Mouse (Mus musculus) lung, postnatal 0 days (tissue): ENCODE measurements around the gene Myo16. TPM values are rescaled to one million over a fixed set of nuclear protein-coding genes. Genes with fewer than 3 reads are reported as not detected.

Experiments used
- ATAC-seq: fragments of 200-750 bp; cut with Nextera tagmentation; 2 replicates; pipeline ENCODE4 v1.8.0; 2017; ENCODE audit warnings: moderate library complexity
- DNase-seq: peaks from one replicate; pipeline ENCODE4 v3.0.0-alpha.2; 2016; ENCODE audit warnings: low spot score
- H3K27ac ChIP-seq: fragments of 300-500 bp; sonication (generic); 2 replicates; pipeline ENCODE4 v1.5.1; 2014; ENCODE audit warnings: antibody characterized with exemption, mild to moderate bottlenecking, low read length, mixed read lengths
- H3K27me3 ChIP-seq: fragments of 300-500 bp; sonication (generic); replicated peaks from 2 replicates; pipeline ENCODE4 v1.6.1; 2014; ENCODE audit warnings: low read length, mixed read lengths; ENCODE audit not compliant: insufficient read depth
- H3K36me3 ChIP-seq: fragments of 300-500 bp; sonication (generic); 2 replicates; pipeline ENCODE4 v1.6.1; 2014; ENCODE audit warnings: low read length, mixed read lengths; ENCODE audit not compliant: insufficient read depth
- H3K4me1 ChIP-seq: fragments of 300-500 bp; sonication (generic); 2 replicates; pipeline ENCODE4 v1.6.1; 2014; ENCODE audit warnings: antibody characterized with exemption, low read depth, low read length, mixed read lengths; ENCODE audit not compliant: insufficient read depth
- H3K4me2 ChIP-seq: fragments of 300-500 bp; sonication (generic); replicated peaks from 2 replicates; pipeline ENCODE4 v1.6.1; 2014; ENCODE audit warnings: low read depth, mild to moderate bottlenecking, low read length, moderate library complexity, mixed read lengths
- H3K4me3 ChIP-seq: fragments of 300-500 bp; sonication (generic); 2 replicates; pipeline ENCODE4 v1.5.1; 2014; ENCODE audit warnings: low read depth, low read length
- H3K9ac ChIP-seq: fragments of 300-500 bp; sonication (generic); replicated peaks from 2 replicates; pipeline ENCODE4 v1.6.1; 2014; ENCODE audit warnings: low read depth, mild to moderate bottlenecking
- H3K9me3 ChIP-seq: fragments of 300-500 bp; sonication (generic); 2 replicates; pipeline ENCODE4 v1.6.1; 2016; ENCODE audit warnings: low read length, mixed read lengths
- CTCF ChIP-seq: IDR thresholded peaks from 2 replicates; pipeline ENCODE4 v1.5.1; 2016; ENCODE audit warnings: antibody characterized with exemption, mild to moderate bottlenecking
- EP300 ChIP-seq: IDR thresholded peaks from 2 replicates; pipeline ENCODE4 v1.6.1; 2016; ENCODE audit warnings: antibody characterized with exemption, mild to moderate bottlenecking, control low read depth
- WGBS: fragments of 180-500 bp; shearing (Covaris S2); extraction: QIAGEN DNeasy Blood & Tissue Kit; methylation state at CpG from one replicate; pipeline ENCODE4 v1.1.7; 2014; 5-methylcytosine and 5-hydroxymethylcytosine counted together
- polyA plus RNA-seq: library from polyadenylated mRNA; unstranded; fragments of >200 nt; fragmentation: Nextera tagmentation; extraction: Ambion mirVana; gene quantifications from 2 replicates; pipeline ENCODE4 v1.2.1, GENCODE M21; 2015

The Myo16 gene
- polyA plus RNA-seq, 1 experiment from 2014 or later, result 0.17 TPM

GRCm38 (mm10) chr8:10438772-10439171, 285.1 kb downstream of the Myo16 start:
- H3K4me2 ChIP-seq, result no peak overlapping the region
- H3K27me3 ChIP-seq, result no peaks in the 10 kb centered on the region
- no peak overlapping the region for H3K27ac ChIP-seq
- TF ChIP-seq CTCF (peak; percentile 99), EP300 (no peak)
- no peak overlapping the region for H3K9ac ChIP-seq
- H3K36me3 ChIP-seq, result no peaks in the 10 kb centered on the region
- H3K9me3 ChIP-seq, result no peaks in the 10 kb centered on the region
- no peaks in the 10 kb centered on the region for H3K4me1 ChIP-seq
- H3K4me3 ChIP-seq, result no peak overlapping the region
- WGBS, result 18% methylated on average over 11 of the region's 11 CpGs
- peak; percentile 70 for DNase-seq
- ATAC-seq, result no peak

- Histone ChIP-seq H3K27me3 (no peaks in the 10 kb centered on the region), H3K9ac (no peak overlapping the region), H3K4me2 (no peak overlapping the region), H3K9me3 (no peaks in the 10 kb centered on the region), H3K36me3 (no peaks in the 10 kb centered on the region), H3K4me1 (no peaks in the 10 kb centered on the region), H3K4me3 (no peak overlapping the region), H3K27ac (no peak overlapping the region)
- ATAC-seq (no peak; the same call in 1 of the 2 replicates), DNase-seq (no peak)
- WGBS, result 54% methylated on average over 16 of the region's 16 CpGs
- no peak for TF ChIP-seq EP300
These were observed 286.1 kb downstream of the Myo16 start for GRCm38 (mm10) chr8:10439595-10440453.

GRCm38 (mm10) chr8:10442562-10442961, 288.9 kb downstream of the Myo16 start:
- DNase-seq (no peak), ATAC-seq (no peak)
- WGBS, result 64% methylated on average over 3 of the region's 3 CpGs
- Histone ChIP-seq H3K9ac (no peak overlapping the region), H3K27ac (no peak overlapping the region), H3K9me3 (no peaks in the 10 kb centered on the region), H3K4me1 (no peaks in the 10 kb centered on the region), H3K4me3 (no peak overlapping the region), H3K36me3 (no peaks in the 10 kb centered on the region), H3K4me2 (no peak overlapping the region), H3K27me3 (no peaks in the 10 kb centered on the region)
- TF ChIP-seq EP300 (no peak), CTCF (no peak)

- Histone ChIP-seq H3K9me3 (no peaks in the 10 kb centered on the region), H3K27ac (no peak overlapping the region), H3K36me3 (no peaks in the 10 kb centered on the region), H3K4me1 (no peaks in the 10 kb centered on the region), H3K4me3 (no peak overlapping the region), H3K27me3 (no peaks in the 10 kb centered on the region), H3K4me2 (no peak overlapping the region), H3K9ac (no peak overlapping the region)
- 73% methylated on average over 7 of the region's 7 CpGs for WGBS
- DNase-seq (no peak), ATAC-seq (no peak)
- TF ChIP-seq EP300 (no peak), CTCF (no peak)
These were observed 291.3 kb downstream of the Myo16 start for GRCm38 (mm10) chr8:10445011-10445410.

- Histone ChIP-seq H3K9ac (no peak overlapping the region), H3K9me3 (no peaks in the 10 kb centered on the region), H3K4me3 (no peak overlapping the region), H3K4me2 (no peak overlapping the region), H3K27me3 (no peaks in the 10 kb centered on the region), H3K27ac (no peak overlapping the region), H3K36me3 (no peaks in the 10 kb centered on the region), H3K4me1 (no peaks in the 10 kb centered on the region)
- TF ChIP-seq EP300, result no peak
- no peak for TF ChIP-seq CTCF
- ATAC-seq, result no peak
- no peak for DNase-seq
- 77% methylated on average over 14 of the region's 14 CpGs for WGBS
These were observed 294.8 kb downstream of the Myo16 start for GRCm38 (mm10) chr8:10448545-10448944.

GRCm38 (mm10) chr8:10453046-10453445, 299.3 kb downstream of the Myo16 start:
- no peaks in the 10 kb centered on the region for H3K4me1 ChIP-seq
- no peak overlapping the region for H3K27ac ChIP-seq
- H3K4me3 ChIP-seq, result no peak overlapping the region
- no peaks in the 10 kb centered on the region for H3K36me3 ChIP-seq
- 79% methylated on average over 10 of the region's 10 CpGs for WGBS
- H3K4me2 ChIP-seq, result no peak overlapping the region
- no peaks in the 10 kb centered on the region for H3K27me3 ChIP-seq
- H3K9ac ChIP-seq, result no peak overlapping the region
- H3K9me3 ChIP-seq, result no peaks in the 10 kb centered on the region
- ATAC-seq (no peak), DNase-seq (no peak)
- no peak for TF ChIP-seq CTCF
- TF ChIP-seq EP300, result no peak
